Mouse (Mus musculus): Measurements from ENCODE around the gene Hist2h3b. TPM values are rescaled to one million over a fixed set of nuclear protein-coding genes. Genes with fewer than 3 reads are reported as not detected.
"Not testable (repeated sequence)": the region's sequence is repeated elsewhere in the genome, so short reads cannot be mapped to it uniquely, and the experiment has no call there.

The Hist2h3b gene
- polyA plus RNA-seq, 1 experiment from 2014 or later = 19.6 TPM

DNA sequence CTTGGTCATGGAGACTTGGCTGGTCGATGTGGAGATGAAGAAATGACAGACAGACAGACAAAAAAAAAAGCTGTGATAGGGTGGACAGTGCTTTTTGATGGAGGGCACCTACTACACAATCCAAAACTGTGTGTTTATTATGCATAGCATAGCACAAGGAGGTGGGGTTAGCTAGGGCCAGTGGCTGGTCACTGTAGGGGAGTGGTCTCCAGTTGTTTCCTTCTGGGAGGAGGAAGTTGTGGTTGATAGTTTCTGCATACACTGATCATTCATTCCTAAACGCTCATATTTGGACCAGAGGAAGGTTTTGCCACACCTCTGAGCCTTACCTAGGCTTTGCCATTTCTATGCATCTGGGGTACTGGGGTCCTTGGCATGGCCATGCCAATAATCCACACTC, 38.0 kb upstream of the Hist2h3b start:
- no peak overlapping the region for H3K27ac ChIP-seq
- H3K4me3 ChIP-seq = no peak overlapping the region
- ATAC-seq (ENCODE audit: low FRiP score) = no peak

DNA sequence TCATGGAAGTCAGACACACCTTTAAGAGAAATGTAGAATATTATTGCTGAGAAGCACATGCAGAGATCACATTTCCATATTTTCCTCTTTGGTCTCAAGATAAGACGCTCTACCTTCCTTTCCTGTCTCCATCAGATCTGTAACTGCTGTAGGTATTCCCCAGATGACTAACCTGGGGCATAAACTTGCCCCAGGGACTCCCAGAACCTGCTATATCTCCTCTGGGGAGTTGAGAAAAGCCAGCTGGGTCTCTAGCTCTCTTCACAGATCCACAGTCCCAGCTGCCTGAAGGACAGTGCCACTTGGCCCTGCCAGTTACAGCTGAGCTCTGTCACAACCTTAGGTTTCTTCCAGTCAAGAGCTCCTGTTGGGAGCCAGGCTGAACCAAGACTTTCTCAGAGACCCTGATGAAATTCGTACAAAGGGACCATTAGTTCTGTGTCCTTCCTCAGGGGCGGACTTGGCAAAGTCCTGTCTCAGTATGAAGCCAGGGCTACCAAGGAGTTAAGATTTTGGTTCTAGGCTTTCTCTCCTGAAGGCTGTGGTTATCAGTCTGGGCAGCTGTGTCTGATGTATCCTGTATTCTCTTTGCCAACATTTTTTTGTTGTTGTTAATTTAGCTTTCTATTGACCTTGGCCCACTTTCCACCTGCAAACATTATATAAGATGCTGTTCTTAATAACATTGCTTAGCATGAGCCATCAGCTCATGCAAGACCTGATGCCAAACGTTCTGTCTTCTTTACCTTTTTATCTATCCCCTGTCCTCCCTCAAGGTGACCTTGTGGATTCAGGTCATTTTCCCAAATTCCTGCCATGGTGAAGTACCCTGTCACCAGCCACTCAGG, 37.3 kb upstream of the Hist2h3b start:
- Histone ChIP-seq H3K9ac (no peak overlapping the region), H3K27me3 (no peaks in the 10 kb centered on the region), H3K9me3 (no peaks in the 10 kb centered on the region), H3K27ac (no peak overlapping the region), H3K4me3 (no peak overlapping the region), H3K4me2 (no peak overlapping the region), H3K4me1 (replicated peaks) (no peaks in the 10 kb centered on the region), H3K36me3 (no peaks in the 10 kb centered on the region)
- 78% methylated on average over 4 of the region's 4 CpGs for WGBS
- ATAC-seq (ENCODE audit: low FRiP score) = no peak

More for the DNA sequence above, 38.0 kb upstream of the Hist2h3b start:
- WGBS = 89% methylated on average over 2 of the region's 2 CpGs
- Histone ChIP-seq H3K4me2 (no peak overlapping the region), H3K36me3 (no peaks in the 10 kb centered on the region), H3K9me3 (no peaks in the 10 kb centered on the region), H3K9ac (no peak overlapping the region), H3K4me1 (replicated peaks) (0 out of 2 replicates have a peak, but pooled peaks cover 2% of the 10 kb centered on the region), H3K27me3 (no peaks in the 10 kb centered on the region)

DNA sequence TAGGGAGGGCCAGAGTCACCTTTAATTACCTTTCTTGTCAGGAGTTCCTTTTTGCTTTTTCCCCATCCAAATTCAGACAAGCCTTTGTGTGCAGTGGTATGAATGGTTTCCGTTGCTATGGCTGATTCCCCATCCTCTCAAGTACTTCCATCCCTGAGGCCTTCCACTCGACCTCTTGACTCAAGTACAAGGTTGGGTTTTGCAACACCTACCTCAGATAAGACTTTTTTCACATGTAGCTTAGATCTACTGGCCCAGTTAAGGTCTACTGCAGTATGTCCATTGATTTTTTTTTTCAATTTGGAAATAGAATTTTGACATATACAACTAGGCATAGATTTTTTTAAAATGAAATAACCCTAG, 36.7 kb upstream of the Hist2h3b start:
- Histone ChIP-seq H3K36me3 (no peaks in the 10 kb centered on the region), H3K27me3 (no peaks in the 10 kb centered on the region), H3K4me3 (no peak overlapping the region), H3K9ac (no peak overlapping the region), H3K4me1 (replicated peaks) (peaks cover under 1% of the 10 kb centered on the region; the same call in 1 of the 2 replicates), H3K27ac (no peak overlapping the region), H3K9me3 (no peaks in the 10 kb centered on the region), H3K4me2 (no peak overlapping the region)
- ATAC-seq (ENCODE audit: low FRiP score) = no peak
- 57% methylated on average over 2 of the region's 2 CpGs for WGBS

DNA sequence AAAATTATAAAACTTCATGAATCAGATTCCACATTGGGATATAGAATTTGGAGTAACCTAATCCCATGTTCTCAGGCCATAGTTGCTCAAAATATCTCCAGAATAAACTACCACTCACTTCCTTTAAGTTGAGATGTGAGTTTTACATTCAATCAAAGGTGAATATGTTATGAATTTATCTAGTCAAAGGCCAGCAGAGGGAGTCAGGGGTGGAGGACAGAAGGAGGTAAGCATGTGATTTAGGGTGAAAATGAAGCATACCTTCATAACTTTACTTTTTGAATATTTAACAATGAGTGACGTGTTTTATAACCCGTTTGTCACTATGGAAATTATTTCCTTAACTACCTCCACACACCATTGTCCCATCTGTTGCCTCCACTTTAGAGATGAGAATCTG, 33.5 kb upstream of the Hist2h3b start:
- Histone ChIP-seq H3K36me3 (no peaks in the 10 kb centered on the region), H3K4me2 (no peak overlapping the region), H3K9ac (no peak overlapping the region), H3K27me3 (no peaks in the 10 kb centered on the region), H3K9me3 (no peaks in the 10 kb centered on the region), H3K4me1 (replicated peaks) (peaks cover 17% of the 10 kb centered on the region), H3K4me3 (no peak overlapping the region), H3K27ac (no peak overlapping the region)
- no peak for ATAC-seq (ENCODE audit: low FRiP score)
- WGBS = 94% methylated on average over 2 of the region's 2 CpGs

DNA sequence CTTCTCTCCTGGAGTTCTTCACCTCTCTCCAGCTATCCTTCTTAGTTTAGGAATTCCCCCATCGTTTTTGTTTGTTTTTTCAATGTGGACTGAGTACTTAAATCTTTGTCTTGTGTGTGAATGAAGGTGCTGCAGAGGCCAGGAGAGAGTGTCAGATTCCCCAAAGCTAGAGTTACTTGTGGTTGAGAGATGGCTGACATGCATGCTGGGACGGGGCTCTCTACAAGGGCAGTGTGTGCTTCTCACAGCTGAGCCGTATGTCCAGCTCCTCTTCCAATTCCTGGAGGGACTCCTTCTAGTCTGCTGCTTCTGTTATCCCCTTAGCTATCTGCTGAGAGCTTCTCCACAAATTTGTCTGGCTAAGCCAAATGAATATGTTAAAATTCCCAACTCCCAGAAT, 32.6 kb upstream of the Hist2h3b start:
- H3K4me2 ChIP-seq = no peak overlapping the region
- peaks cover 19% of the 10 kb centered on the region for H3K4me1 ChIP-seq (replicated peaks)
- H3K27ac ChIP-seq = no peak overlapping the region
- H3K36me3 ChIP-seq = no peaks in the 10 kb centered on the region
- no peaks in the 10 kb centered on the region for H3K27me3 ChIP-seq
- ATAC-seq (ENCODE audit: low FRiP score) = no peak
- H3K9me3 ChIP-seq = no peaks in the 10 kb centered on the region
- 72% methylated on average over 3 of the region's 3 CpGs for WGBS
- no peak overlapping the region for H3K4me3 ChIP-seq
- no peak overlapping the region for H3K9ac ChIP-seq

DNA sequence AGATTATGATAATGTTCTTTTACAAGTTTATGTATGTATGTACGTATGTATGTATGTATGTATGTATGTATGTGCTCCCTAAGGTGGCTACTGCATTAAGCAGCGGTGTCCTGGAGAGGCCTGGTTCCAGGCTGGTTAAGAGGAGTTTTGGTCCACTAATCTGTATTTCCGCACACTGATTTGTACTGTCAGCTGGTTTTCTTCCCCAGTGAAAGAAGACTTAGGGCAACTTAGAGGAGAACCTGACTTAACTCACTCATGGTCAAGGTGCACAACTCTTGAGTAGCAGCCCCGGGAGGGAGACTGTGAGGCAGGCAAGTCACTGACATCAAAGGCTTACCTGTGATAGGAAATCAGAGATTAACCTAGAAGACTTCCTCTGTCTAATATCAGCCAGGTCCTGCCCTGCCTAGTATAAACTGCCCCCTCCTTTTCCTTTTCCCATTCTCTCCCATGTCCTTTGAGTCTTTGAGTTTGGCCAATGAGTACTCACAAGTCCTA, 31.6 kb upstream of the Hist2h3b start:
- peak overlapping the region; percentile 53; the same call in 1 of the 2 replicates for H3K9ac ChIP-seq
- no peak overlapping the region for H3K27ac ChIP-seq
- H3K27me3 ChIP-seq = no peaks in the 10 kb centered on the region
- no peak for ATAC-seq (ENCODE audit: low FRiP score)
- peak overlapping the region; percentile 45 for H3K4me2 ChIP-seq
- peaks cover 22% of the 10 kb centered on the region for H3K4me1 ChIP-seq (replicated peaks)
- 82% methylated on average over 4 of the region's 4 CpGs for WGBS
- H3K9me3 ChIP-seq = no peaks in the 10 kb centered on the region
- H3K4me3 ChIP-seq = 0 out of 2 replicates have a peak overlapping the region, but pooled peaks have one; percentile 36
- no peaks in the 10 kb centered on the region for H3K36me3 ChIP-seq

DNA sequence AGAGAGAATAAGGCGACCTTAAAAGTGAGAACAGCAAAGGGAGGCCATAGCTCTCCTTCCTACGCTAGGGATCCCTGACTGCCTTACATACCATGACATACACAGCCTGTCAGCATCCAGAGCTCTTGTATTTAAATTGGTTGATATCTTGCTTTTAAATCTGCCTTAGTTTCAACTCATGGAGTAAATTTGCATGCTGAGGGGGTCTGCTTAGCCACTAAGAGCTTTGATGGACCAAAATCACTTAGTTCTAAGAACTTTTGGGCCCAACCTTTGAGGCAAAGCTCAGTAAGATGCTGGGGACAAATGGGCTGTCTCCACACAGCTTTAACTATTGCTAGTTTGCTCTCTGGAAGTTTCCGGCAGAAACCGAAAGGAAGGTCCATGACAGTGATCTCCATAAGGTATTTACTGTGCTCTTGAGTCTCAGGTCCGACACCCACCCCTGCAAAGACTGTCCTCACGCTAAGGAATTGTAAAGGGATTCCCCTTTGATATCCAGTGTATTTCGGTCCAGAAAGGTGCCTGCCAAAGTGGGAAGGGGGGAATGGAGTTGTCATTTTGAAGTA, 31.0 kb upstream of the Hist2h3b start:
- H3K4me3 ChIP-seq = peak overlapping the region; percentile 36
- H3K27ac ChIP-seq = no peak overlapping the region
- H3K27me3 ChIP-seq = no peaks in the 10 kb centered on the region
- H3K9me3 ChIP-seq = no peaks in the 10 kb centered on the region
- no peaks in the 10 kb centered on the region for H3K36me3 ChIP-seq
- peaks cover 22% of the 10 kb centered on the region for H3K4me1 ChIP-seq (replicated peaks)
- peak overlapping the region; percentile 45 for H3K4me2 ChIP-seq
- WGBS = 26% methylated on average over 7 of the region's 7 CpGs
- peak overlapping the region; percentile 53 for H3K9ac ChIP-seq
- ATAC-seq (ENCODE audit: low FRiP score) = no peak

DNA sequence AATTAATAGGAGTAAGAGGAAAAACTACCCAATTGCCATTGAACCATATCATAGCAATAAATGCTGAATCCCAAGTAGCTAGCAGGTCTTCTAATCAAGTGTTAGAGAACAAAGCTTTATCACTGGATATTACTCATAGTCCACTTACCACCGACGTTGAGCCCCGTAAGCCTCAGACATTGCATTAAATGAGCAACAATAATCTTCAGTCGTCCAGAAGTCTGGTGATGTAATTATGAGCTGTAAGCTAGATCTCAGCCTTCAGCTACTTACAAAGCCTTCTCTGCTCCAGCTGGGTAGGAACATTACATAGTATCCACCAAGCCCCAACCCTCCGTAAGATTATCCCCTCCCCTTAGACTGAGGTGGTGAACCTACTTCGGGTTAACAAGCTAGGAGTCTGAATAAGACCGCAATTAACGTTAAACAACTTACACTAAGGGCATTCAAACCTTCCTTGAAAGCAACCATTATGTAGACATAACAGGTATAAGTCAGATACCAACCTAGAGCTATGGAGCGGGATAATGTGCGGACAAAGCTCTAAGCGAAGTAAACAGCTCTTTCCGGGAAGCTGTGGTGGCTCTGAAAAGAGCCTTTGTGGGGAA, 30.4 kb upstream of the Hist2h3b start:
- peaks cover 22% of the 10 kb centered on the region for H3K4me1 ChIP-seq (replicated peaks)
- no peak overlapping the region for H3K27ac ChIP-seq
- WGBS = under 1% methylated on average over 12 of the region's 12 CpGs
- ATAC-seq (ENCODE audit: low FRiP score) = no peak
- H3K36me3 ChIP-seq = no peaks in the 10 kb centered on the region
- H3K4me3 ChIP-seq = peak overlapping the region; percentile 36
- H3K27me3 ChIP-seq = no peaks in the 10 kb centered on the region
- H3K4me2 ChIP-seq = peak overlapping the region; percentile 45
- no peaks in the 10 kb centered on the region for H3K9me3 ChIP-seq
- H3K9ac ChIP-seq = peak overlapping the region; percentile 53

DNA sequence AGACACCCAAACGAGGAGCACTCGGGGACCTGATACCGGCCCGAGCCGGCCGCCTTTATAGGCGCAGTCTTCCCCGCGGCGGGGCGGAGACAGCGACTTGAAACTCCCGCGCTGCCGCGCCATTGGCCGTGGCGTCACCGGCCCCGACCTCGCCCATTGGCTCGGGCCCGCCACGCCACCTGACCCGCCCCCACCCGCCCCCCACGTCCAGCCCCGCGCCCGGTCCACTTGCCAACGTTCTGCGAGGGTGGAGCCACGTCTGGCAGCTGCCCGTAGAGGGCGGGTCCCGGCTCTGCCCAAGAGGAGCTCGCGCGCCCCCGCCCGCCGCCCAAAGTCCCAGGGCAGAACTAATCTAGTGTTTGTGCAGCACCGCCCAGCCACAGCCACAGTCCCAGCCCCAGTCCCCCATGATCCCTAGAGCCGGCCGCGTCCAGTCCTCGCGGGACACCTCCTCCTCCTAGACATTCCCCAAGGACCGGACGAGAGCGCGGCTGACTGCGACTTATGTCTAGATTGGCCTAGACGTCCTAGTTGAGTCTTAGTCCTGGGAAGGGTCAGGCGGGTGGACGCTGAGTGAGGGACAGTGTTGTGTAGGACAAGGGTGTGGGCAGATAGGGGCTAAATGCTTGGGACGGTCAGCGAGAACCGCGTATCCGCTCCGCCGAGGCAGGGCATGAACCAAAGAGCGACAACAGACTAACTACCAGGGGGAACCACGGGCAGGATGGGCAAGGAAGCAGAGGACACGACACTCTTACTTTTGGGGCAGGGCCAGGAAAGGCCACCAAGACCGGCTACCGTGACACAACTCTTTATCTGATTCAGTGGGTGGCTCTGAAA, 29.3 kb upstream of the Hist2h3b start, which contains the start of gene Hist2h3c2:
Gene Hist2h3c2, minus strand, starts transcription at position 174 of the 840 bp plus-strand sequence.
- 0% methylated on average over 19 of the region's 68 CpGs for WGBS
- peak within 1 kb of the TSS; percentile 37 for H3K4me3 ChIP-seq
- H3K9me3 ChIP-seq, H3K27me3 ChIP-seq, H3K36me3 ChIP-seq: not testable (repeated sequence)
- H3K4me2 ChIP-seq = peak within 1 kb of the TSS; percentile 49
- peak; percentile 88 for ATAC-seq (ENCODE audit: low FRiP score)
- H3K27ac ChIP-seq = peak within 1 kb of the TSS; percentile 80
- H3K9ac ChIP-seq = peak within 1 kb of the TSS; percentile 53
- H3K4me1 ChIP-seq (replicated peaks) = peaks cover 28% of the 10 kb centered on the region

DNA sequence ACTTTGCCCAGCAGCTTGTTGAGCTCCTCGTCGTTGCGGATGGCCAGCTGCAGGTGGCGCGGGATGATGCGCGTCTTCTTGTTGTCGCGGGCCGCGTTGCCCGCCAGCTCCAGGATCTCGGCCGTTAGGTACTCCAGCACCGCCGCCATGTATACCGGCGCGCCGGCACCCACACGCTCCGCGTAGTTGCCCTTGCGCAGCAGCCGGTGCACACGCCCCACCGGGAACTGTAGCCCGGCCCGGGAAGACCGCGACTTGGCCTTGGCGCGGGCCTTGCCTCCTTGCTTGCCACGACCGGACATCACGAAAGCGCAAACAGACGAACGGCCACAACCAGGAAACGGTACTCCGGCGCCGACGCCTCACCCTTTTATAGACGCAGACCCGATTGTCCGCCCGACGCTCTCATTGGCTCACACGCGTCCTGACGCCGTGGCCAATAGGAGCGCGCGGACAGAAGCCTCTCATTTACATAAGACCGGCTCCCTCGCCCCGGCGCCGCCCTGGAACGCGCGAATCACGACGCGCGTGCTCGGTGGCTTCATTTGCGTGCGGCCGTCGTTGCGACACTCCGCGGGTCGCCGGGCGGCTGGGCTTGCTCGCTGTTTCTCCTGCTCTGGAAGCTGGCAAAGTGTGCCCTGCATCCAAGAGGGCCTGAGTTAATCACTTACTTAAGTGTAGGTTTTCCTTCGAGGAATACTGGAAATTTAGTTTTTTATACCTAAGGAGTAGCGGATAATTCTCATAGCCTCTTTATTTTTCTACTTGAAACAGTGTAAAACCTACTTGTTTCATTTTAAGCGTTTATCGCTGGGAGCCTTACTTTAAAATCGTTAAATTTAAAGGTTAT, 28.3 kb upstream of the Hist2h3b start, which contains the start of gene Hist2h2aa2:
Gene Hist2h2aa2, minus strand, starts transcription at position 328 of the 850 bp plus-strand sequence.
- H3K27ac ChIP-seq = peak within 1 kb of the TSS; percentile 80
- H3K36me3 ChIP-seq, H3K9me3 ChIP-seq, H3K27me3 ChIP-seq: not testable (repeated sequence)
- peak within 1 kb of the TSS; percentile 49 for H3K4me2 ChIP-seq
- peak; percentile 86 for ATAC-seq (ENCODE audit: low FRiP score)
- 3% methylated on average over 38 of the region's 85 CpGs for WGBS
- H3K4me1 ChIP-seq (replicated peaks) = peaks cover 34% of the 10 kb centered on the region
- H3K4me3 ChIP-seq = peak within 1 kb of the TSS; percentile 37
- H3K9ac ChIP-seq = peak within 1 kb of the TSS; percentile 65

DNA sequence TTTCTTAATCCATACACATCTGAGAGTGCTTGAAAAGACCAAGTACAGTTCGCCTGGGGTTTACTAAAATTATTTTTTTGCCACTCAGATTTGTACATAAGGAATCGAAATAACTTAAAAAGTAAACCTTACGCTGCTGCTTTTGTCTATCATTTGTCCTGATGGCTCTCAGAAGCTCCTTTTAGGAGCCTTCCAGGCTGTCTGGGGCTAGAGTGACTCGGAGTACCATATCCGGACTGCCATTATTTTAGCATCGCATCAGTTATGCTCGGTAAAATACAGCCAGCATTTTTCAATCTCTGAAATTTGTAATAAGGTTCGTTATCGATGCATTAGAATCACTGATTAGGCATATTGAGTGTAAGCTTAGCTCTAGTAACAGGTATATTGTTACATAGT, 27.7 kb upstream of the Hist2h3b start:
- Histone ChIP-seq H3K9ac (peak overlapping the region; percentile 65), H3K27me3 (no peaks in the 10 kb centered on the region), H3K4me3 (peak overlapping the region; percentile 20), H3K4me2 (peak overlapping the region; percentile 38), H3K36me3 (no peaks in the 10 kb centered on the region), H3K4me1 (replicated peaks) (peaks cover 34% of the 10 kb centered on the region), H3K9me3 (no peaks in the 10 kb centered on the region), H3K27ac (peak overlapping the region; percentile 75)
- ATAC-seq (ENCODE audit: low FRiP score) = no peak
- WGBS = 76% methylated on average over 9 of the region's 9 CpGs
